8 mouse cellular contexts compared by ENCODE assay signal in genomic region chr15:31529811-31530658, GRCm38 (mm10). TPM values are rescaled to one million over a fixed set of nuclear protein-coding genes. Genes with fewer than 3 reads are reported as not detected.
A peak's percentile ranks its signal among the peaks of the same experiment; 100 is the strongest.
DNase-seq lines count a peak whose midpoint lies in the region; ATAC-seq and TF ChIP-seq lines count a peak whose summit lies in the region.

No protein-coding gene starts in this region.

- H3K27me3 ChIP-seq in heart, embryonic 10.5 days (ENCODE audit: insufficient read depth, poor library complexity, severe bottlenecking) = no peaks in the 10 kb centered on the region

- TF ChIP-seq CTCF in lung, adult 2 months (IDR thresholded peaks at IDR 0.05; ENCODE audit: insufficient read depth, low read length) = no peak

- peak; percentile 52 for DNase-seq in 3134 (ENCODE audit: extremely low read depth, insufficient read length, low spot score)
- peak; percentile 37 for DNase-seq in T-cell, adult 2 months (ENCODE audit: low spot score)
- DNase-seq in embryo, embryonic 10.5 days (ENCODE audit: low spot score) = peak; percentile 64
- peak; percentile 81 for DNase-seq in heart, embryonic 10.5 days (ENCODE audit: low spot score)
- DNase-seq in kidney, adult 8-10 months = peak; percentile 37 to 45
- DNase-seq in lung, adult 2 months = peak; percentile 51
- peak; percentile 52 for DNase-seq in thymus, postnatal 25 days

- H3K36me3 ChIP-seq in heart, embryonic 10.5 days = peaks cover 5% of the 10 kb centered on the region; the same call in 1 of the 2 replicates

- no peaks in the 10 kb centered on the region for H3K9me3 ChIP-seq in heart, embryonic 10.5 days

- peak; percentile 15; the same call in 1 of the 2 replicates for ATAC-seq in neutrophil, adult 5-6 weeks (ENCODE audit: extremely low read depth, insufficient number of reproducible peaks, low FRiP score, poor library complexity, severe bottlenecking)

- peak overlapping the region; percentile 98 for H3K27ac ChIP-seq in heart, embryonic 10.5 days

- H3K4me3 ChIP-seq in heart, embryonic 10.5 days = peak overlapping the region; percentile 94
- peak overlapping the region; percentile 100 for H3K4me3 ChIP-seq in lung, adult 2 months (replicated peaks; ENCODE audit: extremely low read depth, low read depth, low read length)

- 1% methylated on average over 56 of the region's 56 CpGs for WGBS in heart, embryonic 10.5 days
- WGBS in lung, adult 2 months = under 1% methylated on average over 40 of the region's 56 CpGs

- no peak for TF ChIP-seq POLR2A in lung, adult 2 months (IDR thresholded peaks at IDR 0.05; ENCODE audit: borderline replicate concordance, extremely low read depth, low read depth, low read length)

- H3K4me1 ChIP-seq in heart, embryonic 10.5 days = peaks cover 13% of the 10 kb centered on the region
- H3K4me1 ChIP-seq in lung, adult 2 months (ENCODE audit: control insufficient read depth, insufficient read depth, low read length) = peaks cover 4% of the 10 kb centered on the region

RNA-seq across cellular contexts. Expression of gene March6, which starts 0.8 kb away (rescaled TPM):
- polyA plus RNA-seq in heart, embryonic 10.5 days (2016; fragmentation: Nextera tagmentation; extraction: Ambion mirVana) = 30.5 and 37.3 TPM in 2 replicates
- polyA plus RNA-seq in lung, adult 2 months (2012; rRNA removed) = 14.2 and 23.8 TPM in 2 replicates
- total RNA-seq in neutrophil, adult 5-6 weeks (2017) = 57.4 and 58.3 TPM in 2 replicates

RNA-seq across cellular contexts. Expression of gene Cmbl, which starts 35.2 kb away (rescaled TPM):
- polyA plus RNA-seq in heart, embryonic 10.5 days (2016; fragmentation: Nextera tagmentation; extraction: Ambion mirVana) = 7.3 and 8.4 TPM in 2 replicates
- polyA plus RNA-seq in lung, adult 2 months (2012; rRNA removed) = 20.6 and 34.1 TPM in 2 replicates
- not detected in 2 replicates for total RNA-seq in neutrophil, adult 5-6 weeks (2017)

Comparison
In these comparisons a context has a peak if more than half of its experiments do, and no peak if none do; other contexts are left out.
1. Peak in every context shown above with its lines: DNase-seq, ATAC-seq, H3K4me3 ChIP-seq and H3K27ac ChIP-seq.